Mouse (Mus musculus): Measurements from ENCODE around the gene Tbc1d10b. TPM values are rescaled to one million over a fixed set of nuclear protein-coding genes. Genes with fewer than 3 reads are reported as not detected.
"Not testable (repeated sequence)": the region's sequence is repeated elsewhere in the genome, so short reads cannot be mapped to it uniquely, and the experiment has no call there.

Tbc1d10b gene
- polyA plus RNA-seq, 1 experiment from 2014 or later: 18.7 TPM

GRCm38 (mm10) chr7:127187351-127187750, 20.9 kb downstream of the Tbc1d10b start:
- H3K4me3 ChIP-seq (ENCODE audit: low read depth, low read length): no peak overlapping the region
- no peak overlapping the region for H3K9ac ChIP-seq (replicated peaks; ENCODE audit: low read depth, low read length)
- no peaks in the 10 kb centered on the region for H3K4me1 ChIP-seq (ENCODE audit: control insufficient read depth, insufficient read depth, low read length)
- ATAC-seq (ENCODE audit: insufficient number of reproducible peaks, insufficient read depth, low FRiP score, low read depth): no peak
- no peaks in the 10 kb centered on the region for H3K9me3 ChIP-seq (ENCODE audit: control insufficient read depth, low read depth, low read length)
- H3K27ac ChIP-seq (ENCODE audit: low read length): no peak overlapping the region
- no peaks in the 10 kb centered on the region for H3K27me3 ChIP-seq (ENCODE audit: control insufficient read depth, insufficient read depth, low read length)
- 66% methylated on average over 10 of the region's 10 CpGs for WGBS
- H3K4me2 ChIP-seq (replicated peaks; ENCODE audit: low read depth, low read length): no peak overlapping the region
- H3K36me3 ChIP-seq (ENCODE audit: control insufficient read depth, insufficient read depth, low read length): peaks cover 9% of the 10 kb centered on the region

- ATAC-seq (ENCODE audit: insufficient number of reproducible peaks, insufficient read depth, low FRiP score, low read depth): peak; percentile 42; the same call in 1 of the 2 replicates
- H3K9ac ChIP-seq (replicated peaks; ENCODE audit: low read depth, low read length): no peak overlapping the region
- H3K27me3 ChIP-seq (ENCODE audit: control insufficient read depth, insufficient read depth, low read length): no peaks in the 10 kb centered on the region
- WGBS: 65% methylated on average over 3 of the region's 3 CpGs
- no peaks in the 10 kb centered on the region for H3K4me1 ChIP-seq (ENCODE audit: control insufficient read depth, insufficient read depth, low read length)
- H3K4me3 ChIP-seq (ENCODE audit: low read depth, low read length): no peak overlapping the region
- H3K36me3 ChIP-seq (ENCODE audit: control insufficient read depth, insufficient read depth, low read length): no peaks in the 10 kb centered on the region
- no peak overlapping the region for H3K27ac ChIP-seq (ENCODE audit: low read length)
- no peak overlapping the region for H3K4me2 ChIP-seq (replicated peaks; ENCODE audit: low read depth, low read length)
- no peaks in the 10 kb centered on the region for H3K9me3 ChIP-seq (ENCODE audit: control insufficient read depth, low read depth, low read length)
These were observed 22.7 kb downstream of the Tbc1d10b start for GRCm38 (mm10) chr7:127185601-127186000.

GRCm38 (mm10) chr7:127184720-127185119, 23.5 kb downstream of the Tbc1d10b start:
- no peak for ATAC-seq (ENCODE audit: insufficient number of reproducible peaks, insufficient read depth, low FRiP score, low read depth)
- no peak overlapping the region for H3K9ac ChIP-seq (replicated peaks; ENCODE audit: low read depth, low read length)
- H3K4me2 ChIP-seq (replicated peaks; ENCODE audit: low read depth, low read length): no peak overlapping the region
- no peaks in the 10 kb centered on the region for H3K4me1 ChIP-seq (ENCODE audit: control insufficient read depth, insufficient read depth, low read length)
- WGBS: 67% methylated on average over 1 of the region's 1 CpGs
- no peak overlapping the region for H3K27ac ChIP-seq (ENCODE audit: low read length)
- H3K9me3 ChIP-seq (ENCODE audit: control insufficient read depth, low read depth, low read length): no peaks in the 10 kb centered on the region
- no peak overlapping the region for H3K4me3 ChIP-seq (ENCODE audit: low read depth, low read length)
- H3K36me3 ChIP-seq (ENCODE audit: control insufficient read depth, insufficient read depth, low read length): no peaks in the 10 kb centered on the region
- no peaks in the 10 kb centered on the region for H3K27me3 ChIP-seq (ENCODE audit: control insufficient read depth, insufficient read depth, low read length)

GRCm38 (mm10) chr7:127183828-127184227, 24.4 kb downstream of the Tbc1d10b start:
- no peak overlapping the region for H3K4me2 ChIP-seq (replicated peaks; ENCODE audit: low read depth, low read length)
- H3K27me3 ChIP-seq (ENCODE audit: control insufficient read depth, insufficient read depth, low read length): no peaks in the 10 kb centered on the region
- no peaks in the 10 kb centered on the region for H3K36me3 ChIP-seq (ENCODE audit: control insufficient read depth, insufficient read depth, low read length)
- no peaks in the 10 kb centered on the region for H3K4me1 ChIP-seq (ENCODE audit: control insufficient read depth, insufficient read depth, low read length)
- H3K9ac ChIP-seq (replicated peaks; ENCODE audit: low read depth, low read length): no peak overlapping the region
- no peaks in the 10 kb centered on the region for H3K9me3 ChIP-seq (ENCODE audit: control insufficient read depth, low read depth, low read length)
- no peak overlapping the region for H3K27ac ChIP-seq (ENCODE audit: low read length)
- 85% methylated on average over 6 of the region's 6 CpGs for WGBS
- ATAC-seq (ENCODE audit: insufficient number of reproducible peaks, insufficient read depth, low FRiP score, low read depth): no peak
- H3K4me3 ChIP-seq (ENCODE audit: low read depth, low read length): no peak overlapping the region

GRCm38 (mm10) chr7:127183345-127183744, 24.9 kb downstream of the Tbc1d10b start:
- 73% methylated on average over 8 of the region's 8 CpGs for WGBS
- H3K9me3 ChIP-seq (ENCODE audit: control insufficient read depth, low read depth, low read length): no peaks in the 10 kb centered on the region

GRCm38 (mm10) chr7:127181724-127182123, 26.5 kb downstream of the Tbc1d10b start:
- H3K9ac ChIP-seq (replicated peaks; ENCODE audit: low read depth, low read length): not testable (repeated sequence)

More at GRCm38 (mm10) chr7:127183345-127183744, 24.9 kb downstream of the Tbc1d10b start:
- Histone ChIP-seq H3K4me1 (ENCODE audit: control insufficient read depth, insufficient read depth, low read length) (no peaks in the 10 kb centered on the region), H3K36me3 (ENCODE audit: control insufficient read depth, insufficient read depth, low read length) (no peaks in the 10 kb centered on the region), H3K4me2 (replicated peaks; ENCODE audit: low read depth, low read length) (no peak overlapping the region), H3K4me3 (ENCODE audit: low read depth, low read length) (no peak overlapping the region), H3K9ac (replicated peaks; ENCODE audit: low read depth, low read length) (no peak overlapping the region), H3K27ac (ENCODE audit: low read length) (no peak overlapping the region), H3K27me3 (ENCODE audit: control insufficient read depth, insufficient read depth, low read length) (no peaks in the 10 kb centered on the region)
- ATAC-seq (ENCODE audit: insufficient number of reproducible peaks, insufficient read depth, low FRiP score, low read depth): no peak

GRCm38 (mm10) chr7:127180783-127181182, 27.5 kb downstream of the Tbc1d10b start:
- H3K27me3 ChIP-seq (ENCODE audit: control insufficient read depth, insufficient read depth, low read length): no peaks in the 10 kb centered on the region
- ATAC-seq (ENCODE audit: insufficient number of reproducible peaks, insufficient read depth, low FRiP score, low read depth): no peak
- H3K4me2 ChIP-seq (replicated peaks; ENCODE audit: low read depth, low read length): no peak overlapping the region
- H3K4me3 ChIP-seq (ENCODE audit: low read depth, low read length): no peak overlapping the region
- no peaks in the 10 kb centered on the region for H3K9me3 ChIP-seq (ENCODE audit: control insufficient read depth, low read depth, low read length)
- H3K27ac ChIP-seq (ENCODE audit: low read length): no peak overlapping the region
- WGBS: 66% methylated on average over 2 of the region's 2 CpGs
- H3K36me3 ChIP-seq (ENCODE audit: control insufficient read depth, insufficient read depth, low read length): no peaks in the 10 kb centered on the region
- no peaks in the 10 kb centered on the region for H3K4me1 ChIP-seq (ENCODE audit: control insufficient read depth, insufficient read depth, low read length)
- no peak overlapping the region for H3K9ac ChIP-seq (replicated peaks; ENCODE audit: low read depth, low read length)

More at GRCm38 (mm10) chr7:127181724-127182123, 26.5 kb downstream of the Tbc1d10b start:
- H3K27ac ChIP-seq (ENCODE audit: low read length); H3K27me3 ChIP-seq (ENCODE audit: control insufficient read depth, insufficient read depth, low read length); ATAC-seq (ENCODE audit: insufficient number of reproducible peaks, insufficient read depth, low FRiP score, low read depth); H3K9me3 ChIP-seq (ENCODE audit: control insufficient read depth, low read depth, low read length); H3K4me2 ChIP-seq (replicated peaks; ENCODE audit: low read depth, low read length); H3K4me1 ChIP-seq (ENCODE audit: control insufficient read depth, insufficient read depth, low read length); H3K36me3 ChIP-seq (ENCODE audit: control insufficient read depth, insufficient read depth, low read length); H3K4me3 ChIP-seq (ENCODE audit: low read depth, low read length): not testable (repeated sequence)
- 36% methylated on average over 3 of the region's 3 CpGs for WGBS

- no peak overlapping the region for H3K4me2 ChIP-seq (replicated peaks; ENCODE audit: low read depth, low read length)
- H3K9me3 ChIP-seq (ENCODE audit: control insufficient read depth, low read depth, low read length): no peaks in the 10 kb centered on the region
- H3K36me3 ChIP-seq (ENCODE audit: control insufficient read depth, insufficient read depth, low read length): no peaks in the 10 kb centered on the region
- no peak overlapping the region for H3K4me3 ChIP-seq (ENCODE audit: low read depth, low read length)
- H3K27ac ChIP-seq (ENCODE audit: low read length): no peak overlapping the region
- no peak for ATAC-seq (ENCODE audit: insufficient number of reproducible peaks, insufficient read depth, low FRiP score, low read depth)
- no peaks in the 10 kb centered on the region for H3K27me3 ChIP-seq (ENCODE audit: control insufficient read depth, insufficient read depth, low read length)
- H3K9ac ChIP-seq (replicated peaks; ENCODE audit: low read depth, low read length): no peak overlapping the region
- no peaks in the 10 kb centered on the region for H3K4me1 ChIP-seq (ENCODE audit: control insufficient read depth, insufficient read depth, low read length)
- WGBS: 75% methylated on average over 4 of the region's 4 CpGs
These were observed 31.3 kb downstream of the Tbc1d10b start for GRCm38 (mm10) chr7:127176937-127177336.

GRCm38 (mm10) chr7:127166501-127166900, 41.8 kb downstream of the Tbc1d10b start:
- no peak for ATAC-seq (ENCODE audit: insufficient number of reproducible peaks, insufficient read depth, low FRiP score, low read depth)
- H3K9me3 ChIP-seq (ENCODE audit: control insufficient read depth, low read depth, low read length): no peaks in the 10 kb centered on the region
- H3K36me3 ChIP-seq (ENCODE audit: control insufficient read depth, insufficient read depth, low read length): no peaks in the 10 kb centered on the region
- no peak overlapping the region for H3K27ac ChIP-seq (ENCODE audit: low read length)
- no peak overlapping the region for H3K4me2 ChIP-seq (replicated peaks; ENCODE audit: low read depth, low read length)
- no peak overlapping the region for H3K9ac ChIP-seq (replicated peaks; ENCODE audit: low read depth, low read length)
- no peak overlapping the region for H3K4me3 ChIP-seq (ENCODE audit: low read depth, low read length)
- H3K4me1 ChIP-seq (ENCODE audit: control insufficient read depth, insufficient read depth, low read length): no peaks in the 10 kb centered on the region
- 84% methylated on average over 5 of the region's 5 CpGs for whole genome bisulfite sequencing
- no peaks in the 10 kb centered on the region for H3K27me3 ChIP-seq (ENCODE audit: control insufficient read depth, insufficient read depth, low read length)

Measured in stomach, embryonic 14.5 days (tissue).